Mouse (Mus musculus): ENCODE measurements around the gene Sbf1. TPM values are rescaled to one million over a fixed set of nuclear protein-coding genes. Genes with fewer than 3 reads are reported as not detected.

Gene Sbf1
- 10 to 100 TPM; 59.4 to 61.0 TPM for total RNA-seq (2021)
- long read RNA-seq, experiment 1, full-length matches to known transcripts: 86 of 143 reads
- long read RNA-seq, experiment 1, partial matches to known transcripts: 26 of 143 reads
- long read RNA-seq, experiment 1, other reads (novel, unspliced or antisense): 31 of 143 reads
- long read RNA-seq, experiment 2, full-length matches to known transcripts: 68 of 102 reads
- long read RNA-seq, experiment 2, partial matches to known transcripts: 14 of 102 reads
- long read RNA-seq, experiment 2, other reads (novel, unspliced or antisense): 20 of 102 reads

- DNase-seq (ENCODE audit: low spot score): peak; percentile 99
These were observed at the start of gene Sbf1 for GRCm38 (mm10) chr15:89315190-89315731. Sbf1 (minus strand) TSS chr15:89315311.

GRCm38 (mm10) chr15:89363051-89363450, 47.9 kb upstream of the Sbf1 start:
- no peak for DNase-seq (ENCODE audit: low spot score)

GRCm38 (mm10) chr15:89358784-89359183, 43.7 kb upstream of the Sbf1 start:
- no peak for DNase-seq (ENCODE audit: low spot score)

- DNase-seq (ENCODE audit: low spot score): no peak
These were observed 41.3 kb upstream of the Sbf1 start for GRCm38 (mm10) chr15:89356372-89356771.

- DNase-seq (ENCODE audit: low spot score): peak; percentile 96
These were observed 40.4 kb upstream of the Sbf1 start, which contains the start of the genes Lmf2 and Ncaph2 for GRCm38 (mm10) chr15:89355241-89356187. Lmf2 (minus strand) TSS chr15:89355659. Ncaph2 (plus strand) TSS chr15:89355719.

GRCm38 (mm10) chr15:89354455-89354854, 39.3 kb upstream of the Sbf1 start:
- no peak for DNase-seq (ENCODE audit: low spot score)

GRCm38 (mm10) chr15:89353837-89354236, 38.7 kb upstream of the Sbf1 start:
- no peak for DNase-seq (ENCODE audit: low spot score)

GRCm38 (mm10) chr15:89352795-89353194, 37.7 kb upstream of the Sbf1 start:
- DNase-seq (ENCODE audit: low spot score): no peak

- DNase-seq (ENCODE audit: low spot score): no peak
These were observed 36.9 kb upstream of the Sbf1 start for GRCm38 (mm10) chr15:89352054-89352453.

- no peak for DNase-seq (ENCODE audit: low spot score)
These were observed 36.2 kb upstream of the Sbf1 start for GRCm38 (mm10) chr15:89351302-89351701.

GRCm38 (mm10) chr15:89350447-89350846, 35.3 kb upstream of the Sbf1 start:
- DNase-seq (ENCODE audit: low spot score): no peak

GRCm38 (mm10) chr15:89343325-89343724, 28.2 kb upstream of the Sbf1 start:
- no peak for DNase-seq (ENCODE audit: low spot score)

- no peak for DNase-seq (ENCODE audit: low spot score)
These were observed 26.6 kb upstream of the Sbf1 start for GRCm38 (mm10) chr15:89341678-89342077.

GRCm38 (mm10) chr15:89340136-89340535, 25.0 kb upstream of the Sbf1 start:
- no peak for DNase-seq (ENCODE audit: low spot score)

GRCm38 (mm10) chr15:89339696-89340095, 24.6 kb upstream of the Sbf1 start:
- no peak for DNase-seq (ENCODE audit: low spot score)

GRCm38 (mm10) chr15:89336422-89336821, 21.3 kb upstream of the Sbf1 start:
- no peak for DNase-seq (ENCODE audit: low spot score)

- no peak for DNase-seq (ENCODE audit: low spot score)
These were observed 19.8 kb upstream of the Sbf1 start for GRCm38 (mm10) chr15:89334774-89335537.

- no peak for DNase-seq (ENCODE audit: low spot score)
These were observed 19.2 kb upstream of the Sbf1 start, which contains the start of gene Miox for GRCm38 (mm10) chr15:89334271-89334670. Miox (plus strand) TSS chr15:89334398.

GRCm38 (mm10) chr15:89326441-89326840, 11.3 kb upstream of the Sbf1 start:
- no peak for DNase-seq (ENCODE audit: low spot score)

- no peak for DNase-seq (ENCODE audit: low spot score)
These were observed 8.5 kb upstream of the Sbf1 start for GRCm38 (mm10) chr15:89323656-89324055.

Data from gastrocnemius, adult 18-20 months (tissue).